Mouse (Mus musculus): ENCODE measurements at regions not wholly inside any gene's neighbourhood (a gene's known extent, or its start where the extent isn't known, plus 50 kb on each side); places are given as distances from the start of the nearest gene placed in this dataset.

GRCm38 (mm10) chr6:144876758-144877157, 95.0 kb upstream of the Sox5 start:
- Histone ChIP-seq H3K9ac (no peak overlapping the region), H3K4me2 (replicated peaks) (no peak overlapping the region), H3K27me3 (no peaks in the 10 kb centered on the region), H3K27ac (replicated peaks) (no peak overlapping the region), H3K4me3 (replicated peaks) (no peak overlapping the region), H3K9me3 (replicated peaks) (no peaks in the 10 kb centered on the region), H3K36me3 (no peaks in the 10 kb centered on the region), H3K4me1 (no peaks in the 10 kb centered on the region)
- 68% methylated on average over 12 of the region's 12 CpGs for WGBS
- ATAC-seq (ENCODE audit: insufficient number of reproducible peaks, low FRiP score, low TSS enrichment, low read depth): no peak

- ATAC-seq (ENCODE audit: insufficient number of reproducible peaks, low FRiP score, low TSS enrichment, low read depth): no peak
- Histone ChIP-seq H3K27me3 (no peaks in the 10 kb centered on the region), H3K4me3 (replicated peaks) (no peak overlapping the region), H3K36me3 (no peaks in the 10 kb centered on the region), H3K4me1 (no peaks in the 10 kb centered on the region), H3K27ac (replicated peaks) (no peak overlapping the region), H3K9me3 (replicated peaks) (no peaks in the 10 kb centered on the region), H3K4me2 (replicated peaks) (no peak overlapping the region), H3K9ac (no peak overlapping the region)
- 61% methylated on average over 9 of the region's 9 CpGs for WGBS
Measured at GRCm38 (mm10) chr6:144875862-144876261, 94.1 kb upstream of the Sox5 start.

- ATAC-seq (ENCODE audit: insufficient number of reproducible peaks, low FRiP score, low TSS enrichment, low read depth): no peak
- Histone ChIP-seq H3K27me3 (no peaks in the 10 kb centered on the region), H3K9me3 (replicated peaks) (no peaks in the 10 kb centered on the region), H3K4me3 (replicated peaks) (no peak overlapping the region), H3K4me1 (no peaks in the 10 kb centered on the region), H3K4me2 (replicated peaks) (no peak overlapping the region), H3K27ac (replicated peaks) (no peak overlapping the region), H3K9ac (no peak overlapping the region), H3K36me3 (no peaks in the 10 kb centered on the region)
- WGBS: 82% methylated on average over 5 of the region's 5 CpGs
Measured at GRCm38 (mm10) chr6:144874251-144874650, 92.5 kb upstream of the Sox5 start.

GRCm38 (mm10) chr6:144870949-144871348, 89.2 kb upstream of the Sox5 start:
- Histone ChIP-seq H3K9me3 (replicated peaks) (no peaks in the 10 kb centered on the region), H3K4me2 (replicated peaks) (no peak overlapping the region), H3K27ac (replicated peaks) (no peak overlapping the region), H3K4me1 (no peaks in the 10 kb centered on the region), H3K9ac (no peak overlapping the region), H3K27me3 (no peaks in the 10 kb centered on the region), H3K4me3 (replicated peaks) (no peak overlapping the region), H3K36me3 (no peaks in the 10 kb centered on the region)
- WGBS: 86% methylated on average over 8 of the region's 8 CpGs
- no peak for ATAC-seq (ENCODE audit: insufficient number of reproducible peaks, low FRiP score, low TSS enrichment, low read depth)

- H3K4me1 ChIP-seq: no peaks in the 10 kb centered on the region
- H3K9me3 ChIP-seq (replicated peaks): no peaks in the 10 kb centered on the region
- no peak overlapping the region for H3K4me2 ChIP-seq (replicated peaks)
- no peaks in the 10 kb centered on the region for H3K27me3 ChIP-seq
- no peak overlapping the region for H3K4me3 ChIP-seq (replicated peaks)
- ATAC-seq (ENCODE audit: insufficient number of reproducible peaks, low FRiP score, low TSS enrichment, low read depth): no peak
- H3K27ac ChIP-seq (replicated peaks): no peak overlapping the region
- WGBS: 77% methylated on average over 9 of the region's 9 CpGs
- H3K9ac ChIP-seq: no peak overlapping the region
- H3K36me3 ChIP-seq: no peaks in the 10 kb centered on the region
Measured at GRCm38 (mm10) chr6:144867333-144867732, 85.6 kb upstream of the Sox5 start.

GRCm38 (mm10) chr6:144864026-144864425, 82.2 kb upstream of the Sox5 start:
- Histone ChIP-seq H3K4me3 (replicated peaks) (no peak overlapping the region), H3K4me1 (no peaks in the 10 kb centered on the region), H3K27ac (replicated peaks) (no peak overlapping the region), H3K4me2 (replicated peaks) (no peak overlapping the region), H3K9ac (no peak overlapping the region), H3K27me3 (no peaks in the 10 kb centered on the region), H3K9me3 (replicated peaks) (no peaks in the 10 kb centered on the region), H3K36me3 (no peaks in the 10 kb centered on the region)
- ATAC-seq (ENCODE audit: insufficient number of reproducible peaks, low FRiP score, low TSS enrichment, low read depth): no peak
- WGBS: 71% methylated on average over 6 of the region's 6 CpGs

GRCm38 (mm10) chr6:144863430-144863994, 81.7 kb upstream of the Sox5 start:
- no peaks in the 10 kb centered on the region for H3K27me3 ChIP-seq
- no peak overlapping the region for H3K4me2 ChIP-seq (replicated peaks)
- no peak overlapping the region for H3K27ac ChIP-seq (replicated peaks)
- no peak for ATAC-seq (ENCODE audit: insufficient number of reproducible peaks, low FRiP score, low TSS enrichment, low read depth)
- H3K9ac ChIP-seq: no peak overlapping the region
- no peaks in the 10 kb centered on the region for H3K4me1 ChIP-seq
- H3K36me3 ChIP-seq: no peaks in the 10 kb centered on the region
- WGBS: 88% methylated on average over 3 of the region's 3 CpGs
- H3K4me3 ChIP-seq (replicated peaks): no peak overlapping the region
- H3K9me3 ChIP-seq (replicated peaks): no peaks in the 10 kb centered on the region

- H3K4me3 ChIP-seq (replicated peaks): no peak overlapping the region
- no peaks in the 10 kb centered on the region for H3K27me3 ChIP-seq
- H3K9ac ChIP-seq: no peak overlapping the region
- no peaks in the 10 kb centered on the region for H3K9me3 ChIP-seq (replicated peaks)
- no peak for ATAC-seq (ENCODE audit: insufficient number of reproducible peaks, low FRiP score, low TSS enrichment, low read depth)
- 68% methylated on average over 3 of the region's 3 CpGs for WGBS
- H3K36me3 ChIP-seq: no peaks in the 10 kb centered on the region
- H3K27ac ChIP-seq (replicated peaks): no peak overlapping the region
- no peak overlapping the region for H3K4me2 ChIP-seq (replicated peaks)
- no peaks in the 10 kb centered on the region for H3K4me1 ChIP-seq
Measured at GRCm38 (mm10) chr6:144841510-144841909, 59.7 kb upstream of the Sox5 start.

- Histone ChIP-seq H3K27ac (replicated peaks) (no peak overlapping the region), H3K4me3 (replicated peaks) (no peak overlapping the region), H3K27me3 (no peaks in the 10 kb centered on the region), H3K36me3 (no peaks in the 10 kb centered on the region), H3K9me3 (replicated peaks) (no peaks in the 10 kb centered on the region), H3K4me2 (replicated peaks) (no peak overlapping the region), H3K4me1 (no peaks in the 10 kb centered on the region), H3K9ac (no peak overlapping the region)
- 88% methylated on average over 1 of the region's 1 CpGs for WGBS
- no peak for ATAC-seq (ENCODE audit: insufficient number of reproducible peaks, low FRiP score, low TSS enrichment, low read depth)
Measured at GRCm38 (mm10) chr6:144839383-144839782, 57.6 kb upstream of the Sox5 start.

GRCm38 (mm10) chr6:144834323-144835183, 52.8 kb upstream of the Sox5 start:
- Histone ChIP-seq H3K27ac (replicated peaks) (no peak overlapping the region), H3K4me3 (replicated peaks) (no peak overlapping the region), H3K9ac (no peak overlapping the region), H3K4me1 (no peaks in the 10 kb centered on the region), H3K27me3 (no peaks in the 10 kb centered on the region), H3K4me2 (replicated peaks) (0 out of 2 replicates have a peak overlapping the region, but pooled peaks have one; percentile 9), H3K36me3 (no peaks in the 10 kb centered on the region), H3K9me3 (replicated peaks) (no peaks in the 10 kb centered on the region)
- 32% methylated on average over 19 of the region's 19 CpGs for WGBS
- ATAC-seq (ENCODE audit: insufficient number of reproducible peaks, low FRiP score, low TSS enrichment, low read depth): no peak
